Mouse (Mus musculus): ENCODE data around the gene Gdf7. TPM values are rescaled to one million over a fixed set of nuclear protein-coding genes. Genes with fewer than 3 reads are reported as not detected.
A peak's percentile ranks its signal among the peaks of the same experiment; 100 is the strongest.

Gene Gdf7
- polyA plus RNA-seq, 1 experiment, result 1.1 TPM

DNA sequence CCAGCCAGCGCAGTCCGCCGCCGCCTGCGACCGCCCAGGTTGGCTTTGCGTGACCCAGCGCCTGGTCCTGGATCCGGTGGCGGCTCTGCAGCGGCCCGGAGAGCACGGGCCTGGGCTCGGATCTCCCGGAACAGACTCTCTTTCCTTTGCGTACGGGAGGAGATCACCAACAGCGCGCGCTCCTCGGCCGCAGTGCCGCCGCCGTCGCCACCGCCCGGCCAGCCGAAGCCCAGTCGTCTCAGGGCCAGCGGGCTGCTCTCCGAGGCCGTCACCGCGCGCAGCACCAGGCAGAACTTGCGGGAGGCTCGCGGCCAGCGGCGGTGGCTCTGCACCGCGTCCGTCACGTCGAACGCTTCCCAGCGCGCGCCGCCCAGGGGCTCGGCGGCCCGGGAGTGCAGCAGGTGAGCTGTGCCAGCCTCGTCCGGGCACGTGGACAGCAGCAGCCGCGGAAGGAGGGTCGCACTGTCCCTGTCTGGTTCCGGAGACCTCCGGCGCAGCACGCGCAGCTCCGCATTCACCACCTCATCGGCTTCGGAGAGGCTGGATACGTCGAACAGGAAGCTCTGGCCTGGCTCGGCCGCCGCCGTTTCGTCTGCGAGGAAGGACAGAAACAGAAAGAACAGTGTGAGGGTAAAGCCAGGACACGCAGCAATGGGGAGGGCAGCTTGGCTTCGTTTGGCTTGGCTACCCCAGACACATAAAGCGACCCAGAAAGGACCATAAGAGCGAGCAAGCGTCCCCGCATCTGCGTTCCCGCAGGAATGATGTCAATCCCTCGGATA is 3.2 kb downstream of the Gdf7 start:
- Histone ChIP-seq H3K4me3 (ENCODE audit: insufficient read depth, low read depth, low read length) (peak overlapping the region; percentile 21; the same call in 1 of the 2 replicates), H3K27me3 (replicated peaks; ENCODE audit: control insufficient read depth, insufficient read depth, low read length) (peaks cover 4% of the 10 kb centered on the region; the same call in 1 of the 2 replicates), H3K36me3 (ENCODE audit: control insufficient read depth, insufficient read depth, low read length) (no peaks in the 10 kb centered on the region), H3K27ac (ENCODE audit: insufficient read depth, low read depth, low read length) (no peak overlapping the region), H3K4me1 (ENCODE audit: control insufficient read depth, insufficient read depth, low read length) (0 out of 2 replicates have a peak, but pooled peaks cover 3% of the 10 kb centered on the region)
- no peak for DNase-seq
- WGBS, result 4% methylated on average over 85 of the region's 85 CpGs
- no peak for TF ChIP-seq CTCF (conservative IDR thresholded peaks at IDR 0.05; ENCODE audit: insufficient read depth, insufficient read length, low read depth, low read length)
- TF ChIP-seq POLR2A (IDR thresholded peaks at IDR 0.05; ENCODE audit: low read depth, low read length), result no peak

DNA sequence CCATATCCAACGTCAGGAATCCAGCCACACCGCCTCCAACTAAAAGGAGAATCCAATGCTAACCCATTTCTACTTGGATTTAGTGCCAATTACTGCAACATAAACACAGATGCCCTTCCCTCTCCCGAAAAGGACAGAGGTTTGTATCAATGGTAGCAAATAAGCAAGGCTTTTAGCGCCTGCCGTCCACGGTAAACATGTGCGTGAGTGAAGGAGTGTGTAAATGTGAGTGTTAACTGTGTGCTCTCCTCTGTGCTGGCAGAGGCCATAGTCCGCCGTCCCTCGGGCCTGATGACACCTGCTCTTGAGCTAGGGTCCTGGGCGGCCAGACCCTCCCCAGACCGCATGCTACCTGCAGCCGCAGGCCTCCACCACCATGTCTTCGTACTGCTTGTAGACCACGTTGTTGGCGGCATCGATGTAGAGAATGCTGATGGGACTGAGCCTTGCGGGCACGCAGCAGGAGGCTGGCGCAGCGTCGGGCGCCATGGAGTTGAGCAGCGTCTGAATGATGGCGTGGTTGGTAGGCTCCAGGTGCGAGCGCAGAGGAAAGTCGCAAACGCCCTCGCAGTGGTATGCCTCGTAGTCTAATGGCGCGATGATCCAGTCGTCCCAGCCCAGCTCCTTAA is 4.1 kb downstream of the Gdf7 start:
- no peak for TF ChIP-seq CTCF (conservative IDR thresholded peaks at IDR 0.05; ENCODE audit: insufficient read depth, insufficient read length, low read depth, low read length)
- no peak for TF ChIP-seq POLR2A (IDR thresholded peaks at IDR 0.05; ENCODE audit: low read depth, low read length)
- Histone ChIP-seq H3K27me3 (replicated peaks; ENCODE audit: control insufficient read depth, insufficient read depth, low read length) (peaks cover 4% of the 10 kb centered on the region), H3K4me3 (ENCODE audit: insufficient read depth, low read depth, low read length) (peak overlapping the region; percentile 11), H3K4me1 (ENCODE audit: control insufficient read depth, insufficient read depth, low read length) (0 out of 2 replicates have a peak, but pooled peaks cover 3% of the 10 kb centered on the region), H3K36me3 (ENCODE audit: control insufficient read depth, insufficient read depth, low read length) (no peaks in the 10 kb centered on the region), H3K27ac (ENCODE audit: insufficient read depth, low read depth, low read length) (no peak overlapping the region)
- DNase-seq, result no peak
- whole genome bisulfite sequencing, result 12% methylated on average over 34 of the region's 34 CpGs

DNA sequence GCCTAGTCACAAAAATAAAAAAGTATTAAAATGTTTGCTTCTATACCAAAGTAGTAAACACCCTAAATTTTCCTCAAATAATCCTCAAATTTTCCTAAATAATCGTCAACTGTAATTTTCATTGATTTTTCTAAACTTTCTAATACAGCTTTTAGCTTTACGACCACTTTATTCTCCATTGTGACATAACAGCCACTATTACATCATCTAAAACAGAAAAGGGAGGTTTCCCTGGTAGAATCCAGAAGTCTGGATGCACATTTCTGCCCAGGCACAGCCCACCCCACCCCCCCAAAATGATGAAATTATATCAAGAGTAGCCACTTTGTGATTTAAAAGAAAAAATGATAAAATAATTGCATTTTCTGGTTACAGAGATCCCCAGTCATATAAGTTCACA is 5.6 kb downstream of the Gdf7 start:
- H3K4me3 ChIP-seq (ENCODE audit: insufficient read depth, low read depth, low read length), result no peak overlapping the region
- no peak for TF ChIP-seq POLR2A (IDR thresholded peaks at IDR 0.05; ENCODE audit: low read depth, low read length)
- no peak for TF ChIP-seq CTCF (conservative IDR thresholded peaks at IDR 0.05; ENCODE audit: insufficient read depth, insufficient read length, low read depth, low read length)
- no peak overlapping the region for H3K27ac ChIP-seq (ENCODE audit: insufficient read depth, low read depth, low read length)
- H3K27me3 ChIP-seq (replicated peaks; ENCODE audit: control insufficient read depth, insufficient read depth, low read length), result no peaks in the 10 kb centered on the region; the same call in none of the 2 replicates
- no peaks in the 10 kb centered on the region for H3K36me3 ChIP-seq (ENCODE audit: control insufficient read depth, insufficient read depth, low read length)
- 0 out of 2 replicates have a peak, but pooled peaks cover 3% of the 10 kb centered on the region for H3K4me1 ChIP-seq (ENCODE audit: control insufficient read depth, insufficient read depth, low read length)
- no peak for DNase-seq
- 82% methylated on average over 2 of the region's 2 CpGs for WGBS

DNA sequence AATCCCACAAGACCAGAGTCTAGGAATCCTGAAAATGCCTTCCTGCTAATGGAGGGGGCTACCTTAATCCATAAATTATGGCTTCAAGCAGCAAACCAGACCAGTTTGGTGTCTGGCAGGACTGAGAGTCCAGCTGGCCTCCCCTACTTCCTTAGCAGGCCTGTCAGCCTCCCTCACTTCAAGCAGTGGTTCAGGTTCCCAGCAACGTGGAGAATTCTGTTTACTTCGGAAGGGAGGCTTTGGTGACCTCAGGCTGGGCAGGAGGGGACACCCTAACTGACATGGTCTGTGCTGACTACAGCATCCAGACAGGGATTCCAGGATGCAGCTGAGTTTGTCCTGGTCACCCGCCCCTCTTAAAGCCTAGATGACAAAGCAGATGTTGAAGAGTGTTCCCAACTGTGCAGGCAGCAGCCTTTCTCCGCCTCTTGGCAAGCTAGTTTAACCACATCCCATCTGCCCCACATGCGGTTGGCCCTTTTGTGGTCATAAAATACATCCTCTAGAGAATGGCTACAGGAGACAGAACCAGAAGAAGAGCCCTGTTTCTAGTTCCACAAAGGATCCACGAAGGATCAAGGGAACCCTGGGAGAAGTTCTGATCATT is 6.3 kb downstream of the Gdf7 start:
- no peak overlapping the region for H3K27ac ChIP-seq (ENCODE audit: insufficient read depth, low read depth, low read length)
- no peaks in the 10 kb centered on the region; the same call in 1 of the 2 replicates for H3K27me3 ChIP-seq (replicated peaks; ENCODE audit: control insufficient read depth, insufficient read depth, low read length)
- peak; percentile 27 for DNase-seq
- H3K4me3 ChIP-seq (ENCODE audit: insufficient read depth, low read depth, low read length), result no peak overlapping the region
- 50% methylated on average over 6 of the region's 6 CpGs for WGBS
- TF ChIP-seq POLR2A (IDR thresholded peaks at IDR 0.05; ENCODE audit: low read depth, low read length) (no peak), CTCF (conservative IDR thresholded peaks at IDR 0.05; ENCODE audit: insufficient read depth, insufficient read length, low read depth, low read length) (no peak)
- 0 out of 2 replicates have a peak, but pooled peaks cover 3% of the 10 kb centered on the region for H3K4me1 ChIP-seq (ENCODE audit: control insufficient read depth, insufficient read depth, low read length)
- no peaks in the 10 kb centered on the region for H3K36me3 ChIP-seq (ENCODE audit: control insufficient read depth, insufficient read depth, low read length)

DNA sequence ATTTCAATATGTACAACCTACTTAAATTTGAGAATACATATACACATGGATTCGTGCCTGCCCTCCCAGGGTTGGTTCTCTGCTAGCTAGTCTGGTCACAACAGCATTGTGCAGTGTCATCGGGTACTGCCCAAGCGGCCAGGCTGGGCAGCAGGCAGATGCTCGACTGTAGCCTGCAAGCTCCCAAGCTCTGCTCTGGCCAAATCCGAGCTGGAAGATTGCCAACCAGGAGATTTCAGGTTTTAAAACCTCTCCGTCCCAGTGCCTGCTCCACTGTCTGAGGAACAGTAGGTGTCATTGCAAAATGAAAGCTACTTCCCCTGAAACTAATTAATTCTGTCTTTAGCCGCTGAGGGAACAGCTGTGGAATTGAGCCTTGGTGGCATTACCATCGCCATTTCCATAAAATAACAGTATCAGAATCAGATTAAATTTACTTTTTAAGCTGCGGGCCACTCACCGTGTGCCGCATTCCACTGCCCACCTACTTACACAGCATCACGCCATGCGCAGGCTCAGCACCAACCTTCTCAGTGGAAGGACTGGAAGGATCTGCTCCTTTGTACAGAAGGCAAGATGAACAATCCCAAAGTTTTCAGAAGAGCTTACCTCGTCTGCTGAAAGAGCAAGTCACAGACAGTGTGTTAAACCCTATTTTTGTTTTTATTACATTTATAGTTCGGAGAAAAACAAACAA is 10.4 kb downstream of the Gdf7 start:
- no peaks in the 10 kb centered on the region; the same call in 1 of the 2 replicates for H3K27me3 ChIP-seq (replicated peaks; ENCODE audit: control insufficient read depth, insufficient read depth, low read length)
- H3K36me3 ChIP-seq (ENCODE audit: control insufficient read depth, insufficient read depth, low read length), result no peaks in the 10 kb centered on the region
- TF ChIP-seq CTCF (conservative IDR thresholded peaks at IDR 0.05; ENCODE audit: insufficient read depth, insufficient read length, low read depth, low read length) (no peak), POLR2A (IDR thresholded peaks at IDR 0.05; ENCODE audit: low read depth, low read length) (no peak)
- H3K4me3 ChIP-seq (ENCODE audit: insufficient read depth, low read depth, low read length), result no peak overlapping the region
- WGBS, result 72% methylated on average over 15 of the region's 15 CpGs
- no peak for DNase-seq
- no peaks in the 10 kb centered on the region for H3K4me1 ChIP-seq (ENCODE audit: control insufficient read depth, insufficient read depth, low read length)
- H3K27ac ChIP-seq (ENCODE audit: insufficient read depth, low read depth, low read length), result no peak overlapping the region

DNA sequence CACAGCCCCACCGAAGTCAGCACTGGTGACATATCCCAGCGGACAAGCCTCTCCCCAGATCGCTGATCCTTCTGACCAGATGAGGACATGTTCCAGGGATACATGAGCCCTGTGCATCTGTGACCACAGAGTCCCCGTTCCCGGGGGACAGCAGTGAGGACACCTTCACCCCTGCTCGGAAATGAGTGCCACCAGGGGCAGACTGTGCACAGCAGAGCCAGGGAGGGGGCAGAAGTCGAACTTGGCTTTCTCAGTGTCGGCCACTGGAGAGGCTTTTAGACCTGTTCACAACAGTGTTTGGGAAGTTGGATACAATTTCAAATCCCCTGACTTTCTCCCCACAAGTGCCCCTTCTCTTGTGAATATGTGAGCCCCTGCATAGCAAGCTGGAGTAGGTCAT is 12.3 kb downstream of the Gdf7 start:
- 88% methylated on average over 8 of the region's 8 CpGs for WGBS
- no peaks in the 10 kb centered on the region; the same call in 1 of the 2 replicates for H3K27me3 ChIP-seq (replicated peaks; ENCODE audit: control insufficient read depth, insufficient read depth, low read length)

More for the DNA sequence above, 12.3 kb downstream of the Gdf7 start:
- H3K4me1 ChIP-seq (ENCODE audit: control insufficient read depth, insufficient read depth, low read length), result no peaks in the 10 kb centered on the region
- no peak for DNase-seq
- no peaks in the 10 kb centered on the region for H3K36me3 ChIP-seq (ENCODE audit: control insufficient read depth, insufficient read depth, low read length)
- H3K27ac ChIP-seq (ENCODE audit: insufficient read depth, low read depth, low read length), result no peak overlapping the region
- no peak overlapping the region for H3K4me3 ChIP-seq (ENCODE audit: insufficient read depth, low read depth, low read length)
- TF ChIP-seq POLR2A (IDR thresholded peaks at IDR 0.05; ENCODE audit: low read depth, low read length) (no peak), CTCF (conservative IDR thresholded peaks at IDR 0.05; ENCODE audit: insufficient read depth, insufficient read length, low read depth, low read length) (no peak)

Data from kidney, adult 2 months (tissue).